Mouse (Mus musculus) embryonic fibroblast, embryonic 13.5 days (primary cell): ENCODE data around the gene B3gntl1.
A peak's percentile ranks its signal among the peaks of the same experiment; 100 is the strongest.

Source experiments
- CTCF ChIP-seq: IDR thresholded peaks from 2 replicates; pipeline ENCODE4 v1.5.1; 2011; ENCODE audit warnings: mild to moderate bottlenecking, control low read depth, low read length, moderate library complexity, borderline replicate concordance; ENCODE audit not compliant: insufficient read depth
- POLR2A ChIP-seq: IDR thresholded peaks from 2 replicates; pipeline ENCODE4 v1.6.1; 2011; ENCODE audit warnings: low read depth, mild to moderate bottlenecking, control low read depth, low read length, moderate library complexity

GRCm38 (mm10) chr11:121652547-121653305, 20.2 kb downstream of the B3gntl1 start:
- TF ChIP-seq CTCF (0 out of 2 replicates have a peak, but pooled peaks have one; percentile 15), POLR2A (no peak)
